Mouse (Mus musculus): Measurements from ENCODE around the gene Rab7.

The Rab7 gene

GRCm38 (mm10) chr6:88044577-88045405 is at the start of gene Rab7:
Gene Rab7 (minus strand): TSS chr6:88045270.
- DNase-seq, result peak; percentile 98

DNA sequence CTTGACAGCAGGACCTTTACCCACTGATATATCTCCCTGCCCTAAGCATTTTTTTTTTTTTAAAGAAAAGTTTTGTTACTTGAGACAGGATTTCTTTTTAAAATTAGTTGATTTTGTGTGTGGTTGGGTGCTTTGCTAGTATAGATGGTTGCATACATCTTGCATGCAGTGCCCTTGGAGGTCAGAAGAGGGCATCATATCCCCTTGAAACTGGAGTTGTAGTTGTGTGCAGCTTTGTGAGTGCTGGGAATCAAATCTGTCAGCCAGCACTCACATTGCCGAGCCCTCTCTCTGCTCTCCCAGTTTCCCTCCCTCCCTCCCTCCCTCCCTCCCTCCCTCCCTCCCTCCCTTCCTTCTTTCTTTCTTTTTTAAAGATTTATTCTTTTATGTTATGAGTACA is 43.9 kb upstream of the Rab7 start:
- DNase-seq, result no peak

DNA sequence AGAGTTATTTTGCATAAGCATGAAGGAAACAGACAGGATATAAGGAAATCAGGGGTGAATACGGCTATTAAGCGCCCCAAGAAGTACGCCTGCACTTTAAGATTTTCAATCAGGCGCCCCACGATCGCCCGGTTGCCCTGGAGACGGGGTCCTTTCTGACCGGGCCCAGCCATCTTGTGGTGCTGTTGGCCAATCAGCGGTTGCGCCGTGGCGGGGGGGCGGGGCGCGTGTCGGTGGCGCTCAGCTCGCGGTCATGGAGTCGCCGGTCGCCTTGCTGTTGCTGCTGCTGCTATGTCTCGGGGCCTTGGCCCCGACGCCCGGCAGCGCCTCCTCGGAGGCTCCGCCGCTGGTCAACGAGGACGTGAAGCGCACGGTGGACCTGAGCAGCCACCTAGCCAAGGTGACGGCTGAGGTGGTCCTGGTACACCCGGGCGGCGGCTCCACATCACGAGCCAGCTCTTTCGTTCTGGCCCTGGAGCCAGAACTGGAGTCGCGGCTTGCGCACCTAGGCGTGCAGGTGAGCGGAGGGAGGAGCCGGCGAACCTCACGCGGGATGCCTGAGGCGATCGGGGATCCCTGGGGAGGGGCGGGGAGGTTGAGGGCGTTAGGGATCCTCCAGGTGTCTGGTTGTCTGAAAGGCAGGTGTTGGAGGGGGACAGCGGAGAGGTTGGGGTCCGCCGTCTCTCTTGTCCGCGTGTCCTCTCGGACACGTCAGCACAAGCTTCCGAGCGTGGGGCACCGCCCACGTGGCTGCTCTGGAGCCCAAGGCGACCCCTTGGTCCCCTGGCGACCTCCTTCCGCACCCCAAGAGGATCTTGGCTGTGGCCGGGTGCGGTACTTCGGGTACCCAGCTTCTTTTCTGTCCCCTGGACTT is 39.4 kb upstream of the Rab7 start, which contains the start of gene Rpn1:
Gene Rpn1 (plus strand): TSS at position 205 of the 874 bp plus-strand sequence.
- DNase-seq, result peak; percentile 98 to 100

GRCm38 (mm10) chr6:88083672-88084071 is 38.6 kb upstream of the Rab7 start:
- DNase-seq, result no peak

GRCm38 (mm10) chr6:88083095-88083494 is 38.0 kb upstream of the Rab7 start:
- no peak for DNase-seq

DNA sequence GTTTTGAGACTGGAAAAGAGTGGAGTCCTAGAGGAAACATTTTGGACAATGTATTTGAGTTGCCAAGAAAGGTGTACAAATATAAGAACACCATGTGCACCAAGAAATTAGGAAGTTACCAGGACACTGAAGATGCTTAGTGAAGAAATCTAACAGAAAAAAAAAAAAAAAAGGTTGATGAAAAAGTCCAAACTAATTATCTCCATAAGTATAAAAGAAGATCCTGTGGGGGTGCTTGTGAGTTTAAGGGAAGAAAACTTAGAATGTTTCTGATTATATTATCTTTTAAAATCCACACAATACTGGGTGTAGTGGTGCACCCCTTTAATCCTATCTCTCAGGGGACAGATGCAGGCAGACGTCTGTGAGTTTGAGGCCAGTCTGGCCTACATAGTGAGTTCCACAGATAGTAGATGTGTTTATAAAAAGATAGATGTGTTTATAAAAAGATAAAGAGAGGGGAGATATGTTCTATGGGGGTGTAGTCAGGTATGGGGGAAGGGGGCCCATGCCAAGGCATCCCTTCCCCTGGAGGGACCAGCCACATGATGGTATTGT is 31.0 kb upstream of the Rab7 start:
- DNase-seq, result no peak

DNA sequence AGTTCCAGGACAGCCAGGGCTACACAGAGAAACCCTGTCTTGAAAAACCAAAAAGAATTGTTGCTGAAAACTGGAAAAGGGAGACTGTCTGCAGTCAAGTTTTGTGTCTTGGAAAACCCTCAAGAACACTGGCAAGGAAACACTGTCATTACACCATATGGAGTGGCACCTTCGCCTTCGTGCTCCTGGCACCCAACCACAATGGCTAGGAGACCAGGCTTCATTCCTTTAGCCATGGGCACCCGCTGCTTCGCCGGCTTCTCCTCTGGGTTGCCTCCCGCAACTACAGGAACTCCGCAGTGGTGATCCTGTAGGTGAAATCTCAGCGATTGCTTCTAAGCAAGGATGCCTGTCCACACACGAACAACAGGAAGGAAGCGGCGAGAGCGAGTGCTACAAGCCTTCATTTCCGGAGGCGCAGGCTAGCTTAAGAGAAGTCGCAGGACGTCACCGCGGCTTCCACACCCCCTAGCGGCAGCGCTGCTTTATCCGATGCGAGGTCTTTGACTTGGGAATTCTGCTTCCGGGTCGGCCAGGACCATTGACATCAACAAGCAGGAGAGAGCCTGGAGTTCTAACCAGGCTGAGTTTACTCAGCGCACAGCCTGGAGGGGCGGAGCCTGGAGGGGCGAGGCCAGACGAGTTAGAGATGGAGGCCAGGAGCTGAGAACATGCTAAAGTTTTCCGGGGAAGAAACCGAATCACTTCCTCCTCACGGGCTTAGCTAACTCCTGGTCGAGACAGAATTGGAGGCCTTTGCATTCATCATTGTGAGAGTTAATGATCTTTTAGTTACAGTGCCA is 29.9 kb upstream of the Rab7 start:
- DNase-seq, result peak; percentile 98

GRCm38 (mm10) chr6:88071216-88071615 is 26.1 kb upstream of the Rab7 start:
- DNase-seq, result peak; percentile 85 to 92

DNA sequence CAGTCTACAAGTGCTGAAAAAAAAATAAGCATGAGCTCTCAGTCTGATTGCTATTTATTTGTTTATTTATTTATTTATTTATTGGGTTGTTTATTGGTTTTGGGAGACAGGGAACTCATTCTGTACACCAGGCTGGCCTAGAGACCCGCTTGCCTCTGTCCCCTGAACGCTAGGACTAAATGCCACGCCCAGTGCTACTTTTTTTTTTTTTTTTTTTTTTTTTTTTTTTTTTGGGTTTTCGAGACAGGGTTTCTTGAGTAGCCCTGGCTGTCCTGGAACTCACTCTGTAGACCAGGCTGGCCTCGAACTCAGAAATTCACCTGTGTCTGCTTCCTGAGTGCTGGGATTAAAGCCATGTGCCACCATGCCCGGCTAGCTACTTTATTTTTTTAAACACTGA is 25.4 kb upstream of the Rab7 start:
- DNase-seq, result no peak

- DNase-seq, result no peak
Measured at GRCm38 (mm10) chr6:88068739-88069138, 23.7 kb upstream of the Rab7 start.

GRCm38 (mm10) chr6:88067722-88068121 is 22.7 kb upstream of the Rab7 start:
- DNase-seq, result no peak

GRCm38 (mm10) chr6:88065968-88066367 is 20.9 kb upstream of the Rab7 start:
- DNase-seq, result no peak

- DNase-seq, result peak; percentile 75 to 82
Measured at GRCm38 (mm10) chr6:88065116-88065515, 20.0 kb upstream of the Rab7 start.

- no peak for DNase-seq
Measured at GRCm38 (mm10) chr6:88064072-88064642, 19.1 kb upstream of the Rab7 start.

DNA sequence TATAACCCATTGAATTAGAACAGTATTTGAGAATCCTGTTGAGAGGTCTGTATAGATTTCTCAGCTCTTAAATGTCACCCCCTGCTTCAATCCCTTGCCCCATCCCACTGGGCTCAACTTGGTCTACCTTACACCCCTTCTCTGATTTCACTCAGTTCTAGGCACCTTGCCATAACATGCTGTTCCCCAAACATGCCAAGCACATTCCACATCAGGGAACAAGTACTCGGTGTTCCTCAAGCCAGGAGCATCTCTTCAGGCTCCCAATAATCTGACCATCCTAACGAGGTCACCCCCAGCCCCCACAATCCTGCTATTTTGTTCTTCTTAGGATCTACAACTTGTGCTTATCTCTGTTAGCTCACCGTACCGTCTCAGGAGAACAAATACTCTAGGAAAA is 17.3 kb upstream of the Rab7 start:
- no peak for DNase-seq

DNA sequence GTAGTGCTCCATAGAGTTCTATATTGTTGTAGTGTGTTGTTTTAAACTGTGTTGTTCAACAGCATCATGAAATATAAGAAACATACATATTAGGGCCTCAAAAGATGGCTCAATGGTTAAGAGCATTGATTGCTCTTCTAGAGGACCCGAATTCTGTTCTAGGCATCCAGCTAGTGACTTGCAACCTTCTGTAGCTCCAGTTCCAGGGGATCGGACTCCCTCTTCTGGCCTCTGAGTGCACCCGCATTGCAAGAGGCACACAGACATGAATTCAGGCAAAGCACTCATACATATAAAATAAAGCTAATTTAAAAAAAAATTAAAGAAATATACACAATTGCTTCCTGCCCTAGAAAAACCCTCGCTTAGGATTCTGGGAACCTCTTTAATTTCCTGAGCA is 16.3 kb upstream of the Rab7 start:
- no peak for DNase-seq

DNA sequence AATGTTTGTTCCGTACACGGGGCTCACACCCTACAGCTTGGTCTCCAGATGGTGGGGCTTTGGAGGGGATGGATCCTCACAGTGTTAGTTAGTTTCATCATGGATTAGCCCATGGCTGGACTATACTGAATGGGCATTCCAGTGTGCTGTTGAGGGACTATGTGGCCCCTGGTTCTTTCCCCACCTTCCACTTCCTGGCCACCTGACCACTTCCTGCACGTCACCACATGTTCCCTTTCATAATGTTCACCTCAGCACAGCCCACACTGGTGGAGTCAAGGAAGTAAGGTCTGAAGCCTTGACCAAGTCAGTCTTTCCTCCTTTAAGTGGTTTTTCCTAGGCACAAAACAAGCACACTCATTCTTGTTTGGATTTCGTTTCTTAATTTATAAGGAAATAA is 15.5 kb upstream of the Rab7 start:
- DNase-seq, result no peak

DNA sequence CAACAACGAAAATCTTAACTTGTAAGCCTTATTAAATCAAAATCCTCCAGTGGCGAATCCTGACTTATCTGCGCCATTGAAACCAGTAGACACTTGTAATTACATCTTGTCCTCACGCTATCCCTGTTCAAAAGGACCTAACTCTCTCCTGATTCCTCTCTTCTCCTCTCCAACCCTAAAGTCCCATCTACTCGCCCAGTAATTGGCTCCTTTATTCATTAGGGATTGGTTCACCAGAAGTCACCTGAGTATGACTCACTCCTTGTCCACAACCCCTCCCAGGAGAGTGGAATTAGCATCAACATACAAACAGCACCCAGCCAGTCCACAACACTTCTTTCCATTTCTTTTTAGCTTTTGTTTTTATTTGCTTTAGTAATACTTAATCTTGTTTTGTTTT is 14.8 kb upstream of the Rab7 start:
- DNase-seq, result no peak

DNA sequence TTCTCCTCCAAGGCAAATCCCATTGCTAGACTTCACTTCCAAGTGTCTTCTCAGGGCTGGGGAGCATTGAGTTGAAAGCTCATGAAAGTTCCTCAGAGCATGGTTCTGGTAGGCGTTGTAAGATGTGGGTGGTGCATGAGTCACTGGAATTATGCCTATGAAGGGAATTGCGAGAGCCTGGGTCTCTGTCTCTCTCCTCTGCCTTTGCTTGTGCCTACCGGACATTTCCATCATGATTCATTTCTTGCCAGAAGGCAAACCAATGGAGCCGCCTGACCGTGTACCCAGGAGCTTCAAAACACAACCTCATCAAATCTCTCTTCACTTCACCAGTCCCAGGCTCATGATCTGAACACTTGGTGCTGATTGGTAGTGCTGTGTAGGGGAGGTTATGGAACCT is 11.8 kb upstream of the Rab7 start:
- no peak for DNase-seq

DNA sequence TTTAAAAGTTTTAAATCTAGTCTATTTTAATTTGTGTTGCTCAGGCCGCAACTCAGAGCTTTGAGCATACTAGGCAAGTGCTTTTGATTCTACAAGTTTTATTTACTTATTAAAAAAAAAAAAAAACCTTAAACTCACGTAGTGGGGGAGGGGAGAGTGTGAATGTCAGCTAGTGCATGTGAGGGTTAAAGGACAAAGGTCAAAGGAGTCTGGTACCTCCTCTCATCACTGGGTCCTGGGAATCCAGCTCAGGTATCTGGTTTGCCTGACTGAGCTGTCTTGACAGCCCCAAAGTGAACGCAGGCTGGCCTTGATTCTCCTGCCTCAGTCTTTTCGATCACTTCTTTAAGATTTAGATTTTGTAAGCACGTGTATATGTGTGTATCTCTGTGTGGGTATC is 10.6 kb upstream of the Rab7 start:
- peak in 1 of 2 experiments; percentile 39 for DNase-seq

DNA sequence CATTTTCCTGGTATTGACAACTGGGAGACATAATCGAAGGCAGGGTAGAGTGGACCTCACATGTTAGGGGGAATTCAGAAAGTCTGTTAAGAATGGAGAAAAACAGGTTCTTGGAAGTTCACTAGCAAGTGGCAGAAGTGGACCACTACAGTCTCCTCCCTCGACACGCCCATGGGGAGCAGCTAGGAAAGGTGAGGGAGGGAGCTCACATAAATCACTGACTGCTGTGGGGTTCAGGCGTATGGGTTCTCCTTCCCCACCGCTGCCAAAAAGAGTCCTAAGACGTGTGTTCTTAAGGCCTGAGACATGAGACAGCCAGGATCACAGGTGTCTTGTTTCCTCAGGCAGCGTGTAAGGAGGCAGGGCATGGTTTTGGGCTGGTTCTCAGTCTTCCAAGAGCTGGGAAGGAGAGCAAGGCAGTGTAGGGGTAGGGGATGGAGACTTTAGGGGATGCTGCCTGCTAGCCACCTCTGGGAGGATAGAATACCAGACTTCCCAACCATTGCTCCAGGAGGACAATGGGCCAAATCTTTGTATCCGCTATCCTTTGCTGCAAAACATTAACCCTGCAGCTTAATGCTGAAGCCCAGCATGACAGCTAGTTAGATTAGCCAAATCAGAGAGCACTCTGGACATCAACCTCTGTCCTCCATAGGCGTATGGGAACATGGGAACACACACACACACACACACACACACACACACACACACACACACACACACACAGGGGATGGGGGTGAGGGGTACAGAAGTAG is 9.2 kb upstream of the Rab7 start:
- DNase-seq, result peak in 1 of 2 experiments; percentile 33
